Mouse (Mus musculus) heart, adult 2 months (tissue): ENCODE measurements around the gene Cmc1. TPM values are rescaled to one million over a fixed set of nuclear protein-coding genes. Genes with fewer than 3 reads are reported as not detected.

Source experiments
- DNase-seq, 2 experiments: peaks; one replicate each; pipeline ENCODE4 v3.0.0; 2021
- H3K27ac ChIP-seq: fragments of 200-600 bp; 2 replicates; pipeline ENCODE4 v1.8.1; 2022
- H3K27me3 ChIP-seq: fragments of 200-500 bp; 2 replicates; pipeline ENCODE4 v1.6.1; 2012; ENCODE audit warnings: mild to moderate bottlenecking, low read length, inconsistent platforms, mixed read lengths; ENCODE audit not compliant: control insufficient read depth, insufficient read depth
- H3K36me3 ChIP-seq: fragments of 200-500 bp; 2 replicates; pipeline ENCODE4 v1.6.1; 2012; ENCODE audit warnings: low read length, inconsistent platforms; ENCODE audit not compliant: control insufficient read depth, insufficient read depth
- H3K4me1 ChIP-seq: fragments of 200-500 bp; 2 replicates; pipeline ENCODE4 v1.6.1; 2011; ENCODE audit warnings: low read length; ENCODE audit not compliant: control insufficient read depth, insufficient read depth
- H3K4me3 ChIP-seq: fragments of 200-600 bp; 2 replicates; pipeline ENCODE4 v1.8.1; 2022
- H3K79me2 ChIP-seq: fragments of 200-500 bp; replicated peaks from 2 replicates; pipeline ENCODE4 v1.6.1; 2012; ENCODE audit warnings: mild to moderate bottlenecking, inconsistent platforms, low read length, moderate library complexity, mixed read lengths; ENCODE audit not compliant: control insufficient read depth, insufficient read depth
- H3K9ac ChIP-seq: fragments of 200-500 bp; 2 replicates; pipeline ENCODE4 v1.6.1; 2012; ENCODE audit warnings: low read depth, mild to moderate bottlenecking, control low read depth, inconsistent platforms, low read length, mixed read lengths
- CTCF ChIP-seq: fragments of 200-600 bp; IDR thresholded peaks from 2 replicates; pipeline ENCODE4 v1.8.1; 2022; ENCODE audit warnings: antibody characterized with exemption, mild to moderate bottlenecking, moderate library complexity
- EP300 ChIP-seq: fragments of 200-500 bp; IDR thresholded peaks from 2 replicates; pipeline ENCODE4 v1.6.1; 2011; ENCODE audit warnings: low read depth, low read length, control low read depth; ENCODE audit not compliant: insufficient read depth
- POLR2A ChIP-seq: fragments of 200-500 bp; IDR thresholded peaks from 2 replicates; pipeline ENCODE4 v1.6.1; 2011; ENCODE audit warnings: mild to moderate bottlenecking, low read depth, low read length, control low read depth; ENCODE audit not compliant: insufficient read depth
- WGBS: fragments of 180-500 bp; shearing (Covaris S2); methylation state at CpG from one replicate; pipeline ENCODE4 v1.1.7; 2018; 5-methylcytosine and 5-hydroxymethylcytosine counted together
- intact Hi-C: fragments of 180-260 bp; cut with DNase I; formaldehyde crosslinking; loops from one replicate; pipeline ENCODE4 v1.15.1; 2025
- polyA plus RNA-seq: library from polyadenylated mRNA; depleted of rRNA; stranded (reverse); fragments of >200 nt; gene quantifications from 2 replicates; pipeline ENCODE4 v1.2.3, GENCODE M21; 2012
- total RNA-seq, 2 experiments: library from RNA; stranded (reverse); gene quantifications; 2 replicates each; pipeline ENCODE4 v1.2.3; 2021

Cmc1 gene
- total and polyA plus RNA-seq, 3 experiments: 4.6 to 30.4 (median 23.6) TPM

DNA sequence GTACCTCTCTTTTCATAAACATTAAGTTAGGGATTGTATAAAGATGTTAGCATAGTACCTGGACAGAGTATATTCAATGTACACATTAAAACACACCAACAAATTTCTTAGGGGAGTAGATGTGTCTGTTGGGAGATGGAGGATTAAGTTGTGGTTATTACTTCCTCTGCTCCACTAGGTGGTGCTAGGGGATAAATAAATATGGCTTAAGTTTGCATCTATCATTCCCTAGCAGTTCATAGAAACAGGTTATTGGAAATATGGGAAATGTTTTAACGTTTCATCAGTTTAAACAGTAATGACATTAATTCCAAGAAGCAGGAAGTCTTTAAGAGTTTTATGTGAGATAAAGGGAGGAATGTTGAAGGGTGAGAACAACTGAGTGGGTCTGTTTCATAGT, 96.7 kb downstream of the Cmc1 start:
- TF ChIP-seq POLR2A: no peak
- peak; percentile 80 for TF ChIP-seq CTCF
- no peaks in the 10 kb centered on the region for H3K79me2 ChIP-seq
- H3K36me3 ChIP-seq: peaks cover 4% of the 10 kb centered on the region
- 25% methylated on average over 1 of the region's 1 CpGs for WGBS
- H3K27ac ChIP-seq: no peak overlapping the region
- H3K4me1 ChIP-seq: no peaks in the 10 kb centered on the region
- intact Hi-C loops: loop anchor here (1.0 kb wide), 1 partner anchor 436 kb away; no protein-coding TSS in a partner anchor
- DNase-seq: no peak
- H3K4me3 ChIP-seq: no peak overlapping the region
- no peak overlapping the region for H3K9ac ChIP-seq
- no peaks in the 10 kb centered on the region for H3K27me3 ChIP-seq

DNA sequence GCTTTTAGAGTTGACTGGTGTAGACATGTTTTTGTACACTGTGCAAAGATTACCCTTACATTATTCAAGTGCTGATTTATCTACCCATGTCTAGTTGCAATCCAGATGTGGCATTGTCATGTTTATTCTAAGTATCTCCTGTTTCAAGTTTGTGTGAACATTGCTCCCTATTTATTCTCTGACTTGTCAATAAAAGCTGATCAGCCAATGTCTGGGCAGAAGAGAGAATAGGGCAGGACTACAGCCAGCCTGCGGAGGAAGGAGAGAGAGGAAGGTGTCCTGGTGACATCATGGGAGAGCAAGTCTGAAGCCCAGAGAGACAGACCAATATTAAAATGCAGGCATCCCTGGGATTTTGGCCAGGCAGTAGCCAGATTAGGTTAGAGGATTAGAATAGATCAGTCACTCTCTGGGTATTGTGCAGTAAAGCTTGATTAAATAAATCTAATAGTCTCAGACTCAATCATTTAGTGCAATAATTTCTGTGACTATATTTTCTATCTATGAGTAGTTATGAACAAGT, 104.9 kb downstream of the Cmc1 start:
- 4% methylated on average over 1 of the region's 1 CpGs for WGBS
- Histone ChIP-seq H3K4me3 (no peak overlapping the region), H3K36me3 (peaks cover 27% of the 10 kb centered on the region), H3K4me1 (peaks cover 8% of the 10 kb centered on the region), H3K79me2 (peaks cover 3% of the 10 kb centered on the region; the same call in 1 of the 2 replicates), H3K27me3 (no peaks in the 10 kb centered on the region), H3K9ac (no peak overlapping the region), H3K27ac (no peak overlapping the region)
- no peak for TF ChIP-seq POLR2A
- TF ChIP-seq CTCF: no peak
- no peak for TF ChIP-seq EP300
- intact Hi-C loops: no loop called here
- DNase-seq: no peak

DNA sequence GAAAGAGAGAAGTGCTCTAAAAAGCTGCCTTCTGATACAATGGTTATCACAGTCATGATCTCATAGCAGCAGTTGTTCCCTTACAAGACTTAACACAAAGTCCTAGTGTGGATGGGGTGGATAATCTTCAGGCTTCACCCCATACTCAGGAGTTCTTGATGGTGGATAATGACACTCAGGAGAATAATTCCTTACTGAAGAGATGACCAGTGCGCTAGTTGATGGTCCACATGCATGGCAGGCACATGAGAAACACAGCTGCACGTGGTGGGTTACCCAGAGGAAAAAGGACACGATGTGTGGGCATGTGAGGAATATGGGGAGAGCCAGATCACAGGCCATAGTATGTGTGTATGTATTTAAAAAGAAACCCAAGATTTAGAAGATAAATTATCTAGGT, 106.4 kb downstream of the Cmc1 start:
- Histone ChIP-seq H3K36me3 (peaks cover 27% of the 10 kb centered on the region), H3K9ac (no peak overlapping the region), H3K27ac (no peak overlapping the region), H3K79me2 (peaks cover 3% of the 10 kb centered on the region; the same call in 1 of the 2 replicates), H3K4me3 (no peak overlapping the region), H3K27me3 (no peaks in the 10 kb centered on the region), H3K4me1 (peaks cover 8% of the 10 kb centered on the region)
- intact Hi-C loops: no loop called here
- TF ChIP-seq CTCF (no peak), EP300 (no peak), POLR2A (no peak)
- DNase-seq: no peak
- WGBS: 89% methylated on average over 3 of the region's 3 CpGs

DNA sequence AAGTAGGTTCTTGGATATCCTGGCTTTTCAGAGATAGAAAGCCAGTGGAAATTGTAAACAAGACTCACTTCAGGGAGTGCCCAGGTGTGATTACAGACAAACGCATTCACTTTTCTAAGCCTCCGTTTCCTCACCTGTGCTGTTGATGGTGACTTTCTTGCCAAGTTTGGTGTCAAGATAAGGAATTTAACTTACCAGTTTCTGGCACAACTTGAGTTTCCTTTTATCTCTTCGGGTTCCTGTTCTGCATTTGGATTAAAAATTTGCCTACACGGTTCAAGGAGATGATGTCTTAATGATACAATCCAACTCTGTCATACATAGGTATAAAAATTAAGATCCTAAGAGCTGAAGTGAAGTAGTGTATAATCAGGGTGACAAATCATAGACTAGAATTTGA, 107.2 kb downstream of the Cmc1 start:
- TF ChIP-seq CTCF: no peak
- no peak for TF ChIP-seq POLR2A
- TF ChIP-seq EP300: no peak
- peaks cover 3% of the 10 kb centered on the region; the same call in 1 of the 2 replicates for H3K79me2 ChIP-seq
- intact Hi-C loops: no loop called here
- H3K36me3 ChIP-seq: peaks cover 27% of the 10 kb centered on the region
- no peak overlapping the region for H3K4me3 ChIP-seq
- no peak for DNase-seq
- no peak overlapping the region for H3K9ac ChIP-seq
- no peaks in the 10 kb centered on the region for H3K27me3 ChIP-seq
- no peak overlapping the region for H3K27ac ChIP-seq
- peaks cover 8% of the 10 kb centered on the region for H3K4me1 ChIP-seq
- 51% methylated on average over 4 of the region's 4 CpGs for WGBS

DNA sequence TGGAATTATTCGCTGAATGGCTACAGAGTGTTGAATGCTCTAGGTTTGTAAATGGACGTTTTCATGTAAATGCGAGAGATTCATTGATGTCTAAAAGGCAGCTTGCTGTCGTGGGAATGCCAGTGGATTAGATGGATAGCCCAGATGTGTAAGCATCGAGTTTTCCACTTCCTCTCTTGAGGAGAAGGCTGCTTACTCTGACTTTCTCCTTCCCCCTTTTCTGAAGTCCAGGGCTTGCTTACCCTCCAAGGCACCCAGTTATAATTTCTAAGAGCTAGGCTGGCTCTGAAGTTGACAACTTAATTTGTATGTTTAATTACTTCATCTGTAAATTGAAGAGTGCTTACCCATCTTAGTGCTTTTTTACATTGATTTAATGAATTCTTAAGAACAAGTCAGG, 108.3 kb downstream of the Cmc1 start:
- TF ChIP-seq POLR2A: no peak
- no peak for TF ChIP-seq EP300
- no peak for TF ChIP-seq CTCF
- 15% methylated on average over 5 of the region's 5 CpGs for WGBS
- Histone ChIP-seq H3K36me3 (peaks cover 23% of the 10 kb centered on the region), H3K4me3 (peak overlapping the region; percentile 92), H3K27me3 (no peaks in the 10 kb centered on the region), H3K79me2 (peaks cover 3% of the 10 kb centered on the region; the same call in 1 of the 2 replicates), H3K4me1 (peaks cover 8% of the 10 kb centered on the region), H3K27ac (peak overlapping the region; percentile 100), H3K9ac (no peak overlapping the region; the same call in 1 of the 2 replicates)
- intact Hi-C loops: loop anchor here (2.0 kb wide), 1 partner anchor 107 kb away; no protein-coding TSS in a partner anchor
- DNase-seq: no peak

DNA sequence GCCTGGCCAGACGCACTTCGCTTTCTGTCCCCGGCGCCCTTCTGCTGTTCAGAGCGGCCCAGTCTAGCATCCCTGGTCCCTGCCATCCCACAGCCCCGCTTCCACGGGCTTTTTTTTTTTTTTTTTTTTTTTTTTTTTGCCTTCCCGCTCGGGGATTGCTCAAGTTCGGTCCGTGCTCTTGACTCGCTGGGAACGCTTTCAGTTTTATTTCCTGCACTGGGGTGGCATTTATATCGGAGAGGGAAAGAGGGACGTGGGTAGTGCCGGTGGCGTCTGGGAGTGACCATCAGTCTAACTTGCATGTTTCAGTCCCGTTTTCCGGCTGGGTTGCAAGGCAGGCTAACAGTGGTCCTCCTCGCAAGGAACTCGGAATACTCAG, 109.0 kb downstream of the Cmc1 start:
- under 1% methylated on average over 21 of the region's 21 CpGs for WGBS
- Histone ChIP-seq H3K9ac (peak overlapping the region; percentile 89), H3K4me3 (peak overlapping the region; percentile 92), H3K79me2 (peaks cover 3% of the 10 kb centered on the region; the same call in 1 of the 2 replicates), H3K4me1 (peaks cover 8% of the 10 kb centered on the region), H3K27me3 (no peaks in the 10 kb centered on the region), H3K36me3 (peaks cover 23% of the 10 kb centered on the region), H3K27ac (peak overlapping the region; percentile 100)
- TF ChIP-seq CTCF (no peak), EP300 (0 out of 2 replicates have a peak, but pooled peaks have one; percentile 18)
- DNase-seq: no peak
- intact Hi-C loops: loop anchor here (2.0 kb wide), 1 partner anchor 108 kb away; no protein-coding TSS in a partner anchor
